Mouse (Mus musculus) limb, embryonic 11.5 days (tissue): ENCODE results near the gene Clec4e. TPM values are rescaled to one million over a fixed set of nuclear protein-coding genes. Genes with fewer than 3 reads are reported as not detected.
"Not testable (repeated sequence)": the region's sequence is repeated elsewhere in the genome, so short reads cannot be mapped to it uniquely, and the experiment has no call there.

ENCODE experiments used
- ATAC-seq: fragments of 200-750 bp; cut with Nextera tagmentation; 2 replicates; pipeline ENCODE4 v1.8.0; 2017; ENCODE audit warnings: low read depth; ENCODE audit not compliant: insufficient number of reproducible peaks, low FRiP score, low TSS enrichment
- DNase-seq: peaks from one replicate; pipeline ENCODE4 v3.0.0-alpha.2; 2015; ENCODE audit warnings: low spot score
- H3K27ac ChIP-seq: fragments of 300-500 bp; sonication (generic); replicated peaks from 2 replicates; pipeline ENCODE4 v1.5.1; 2014; ENCODE audit warnings: low read depth, mild to moderate bottlenecking, low read length
- H3K27me3 ChIP-seq: fragments of 300-500 bp; sonication (generic); 2 replicates; pipeline ENCODE4 v1.6.1; 2014; ENCODE audit warnings: mild to moderate bottlenecking, low read length, mixed read lengths; ENCODE audit not compliant: control insufficient read depth, insufficient read depth
- H3K36me3 ChIP-seq: fragments of 300-500 bp; sonication (generic); 2 replicates; pipeline ENCODE4 v1.6.1; 2014; ENCODE audit warnings: mild to moderate bottlenecking, low read length, moderate library complexity, mixed read lengths; ENCODE audit not compliant: control insufficient read depth, insufficient read depth
- H3K4me1 ChIP-seq: fragments of 300-500 bp; sonication (generic); 2 replicates; pipeline ENCODE4 v1.6.1; 2014; ENCODE audit warnings: low read length, mixed read lengths; ENCODE audit not compliant: control insufficient read depth, insufficient read depth
- H3K4me2 ChIP-seq: fragments of 300-500 bp; sonication (generic); 2 replicates; pipeline ENCODE4 v1.6.1; 2014; ENCODE audit warnings: low read depth, mild to moderate bottlenecking, moderate library complexity; ENCODE audit not compliant: severe bottlenecking
- H3K4me3 ChIP-seq: fragments of 300-500 bp; sonication (generic); 2 replicates; pipeline ENCODE4 v1.5.1; 2014; ENCODE audit warnings: low read depth, low read length
- H3K9ac ChIP-seq: fragments of 300-500 bp; sonication (generic); 2 replicates; pipeline ENCODE4 v1.6.1; 2014; ENCODE audit warnings: mild to moderate bottlenecking, low read length
- H3K9me3 ChIP-seq: fragments of 300-500 bp; sonication (generic); 2 replicates; pipeline ENCODE4 v1.6.1; 2016; ENCODE audit warnings: low read length; ENCODE audit not compliant: control insufficient read depth
- WGBS: fragments of 180-500 bp; shearing (Covaris S2); extraction: QIAGEN DNeasy Blood & Tissue Kit; methylation state at CpG from one replicate; pipeline ENCODE4 v1.1.7; 2014; 5-methylcytosine and 5-hydroxymethylcytosine counted together
- polyA plus RNA-seq: library from polyadenylated mRNA; unstranded; fragments of >200 nt; fragmentation: Nextera tagmentation; extraction: Ambion mirVana; gene quantifications from 2 replicates; pipeline ENCODE4 v1.2.1, GENCODE M21; 2014

Clec4e gene
- polyA plus RNA-seq, 1 experiment from 2014 or later, result not detected

DNA sequence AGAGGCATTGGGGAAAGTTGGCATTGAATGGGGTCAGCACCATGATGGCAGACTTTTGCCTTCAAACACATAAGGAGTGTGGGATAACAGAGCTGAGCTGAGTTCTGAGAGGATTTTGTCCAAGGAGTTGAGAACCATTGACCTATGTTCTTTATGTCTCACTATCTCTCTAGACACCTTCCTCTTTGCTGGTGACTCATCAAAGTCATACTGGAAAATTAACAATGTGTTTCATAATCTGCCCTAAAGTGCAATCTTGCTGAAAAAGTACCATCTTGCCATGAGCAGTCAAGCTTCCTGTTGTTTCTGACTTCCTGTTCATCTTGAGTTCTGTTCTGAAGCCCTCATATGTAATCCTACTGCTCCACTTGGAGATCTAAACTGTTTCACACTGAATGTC, 36.9 kb downstream of the Clec4e start:
- Histone ChIP-seq H3K27me3 (no peaks in the 10 kb centered on the region), H3K4me1 (no peaks in the 10 kb centered on the region), H3K9ac (no peak overlapping the region), H3K4me3 (no peak overlapping the region), H3K4me2 (no peak overlapping the region), H3K36me3 (no peaks in the 10 kb centered on the region), H3K9me3 (no peaks in the 10 kb centered on the region), H3K27ac (no peak overlapping the region)
- no peak for ATAC-seq
- no peak for DNase-seq

DNA sequence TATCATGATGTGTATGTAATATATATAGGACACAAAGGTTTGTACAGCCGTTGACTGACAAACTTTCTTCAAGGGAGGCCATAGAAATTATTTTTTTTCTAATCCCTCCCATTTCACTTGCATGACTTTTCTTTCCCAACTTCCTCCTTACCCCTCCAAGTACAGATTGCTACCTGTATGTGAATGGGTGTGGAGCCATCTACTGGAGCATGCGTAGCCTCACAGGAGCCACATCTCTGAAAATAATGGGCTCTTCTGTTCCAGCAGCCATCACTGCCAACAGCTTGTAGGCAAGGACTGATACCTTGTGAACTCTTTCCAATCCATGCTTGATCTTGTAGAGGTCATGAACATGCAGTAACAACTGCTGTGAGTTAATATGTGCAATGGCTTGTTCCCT, 40.8 kb downstream of the Clec4e start:
- not testable (repeated sequence) for ATAC-seq, H3K9me3 ChIP-seq, H3K27ac ChIP-seq, DNase-seq, H3K4me1 ChIP-seq, H3K9ac ChIP-seq, H3K27me3 ChIP-seq, H3K4me3 ChIP-seq, H3K36me3 ChIP-seq, H3K4me2 ChIP-seq
- 92% methylated on average over 2 of the region's 2 CpGs for WGBS

DNA sequence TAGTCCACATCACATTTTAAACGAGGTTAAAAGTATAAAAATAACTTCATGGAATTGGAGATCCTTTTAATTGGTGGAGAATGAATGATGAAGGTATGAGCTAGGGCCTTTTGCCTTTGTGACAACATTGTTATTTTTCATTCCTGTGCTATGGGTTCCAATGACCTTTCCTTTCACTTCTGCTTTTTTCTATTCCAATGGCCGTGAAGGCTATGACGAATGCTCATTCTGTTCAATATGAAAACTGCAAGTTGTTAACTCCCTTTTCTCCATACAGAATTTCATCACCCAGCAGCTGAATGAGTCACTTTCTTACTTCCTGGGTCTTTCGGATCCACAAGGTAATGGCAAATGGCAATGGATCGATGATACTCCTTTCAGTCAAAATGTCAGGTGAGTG, 45.5 kb downstream of the Clec4e start:
- no peak overlapping the region for H3K9ac ChIP-seq
- no peak overlapping the region for H3K4me2 ChIP-seq
- 89% methylated on average over 5 of the region's 5 CpGs for WGBS
- no peak for DNase-seq
- H3K4me3 ChIP-seq, result no peak overlapping the region
- H3K27ac ChIP-seq, result no peak overlapping the region
- H3K9me3 ChIP-seq, result no peaks in the 10 kb centered on the region
- H3K27me3 ChIP-seq, result no peaks in the 10 kb centered on the region
- no peaks in the 10 kb centered on the region for H3K4me1 ChIP-seq
- H3K36me3 ChIP-seq, result no peaks in the 10 kb centered on the region
- no peak for ATAC-seq

DNA sequence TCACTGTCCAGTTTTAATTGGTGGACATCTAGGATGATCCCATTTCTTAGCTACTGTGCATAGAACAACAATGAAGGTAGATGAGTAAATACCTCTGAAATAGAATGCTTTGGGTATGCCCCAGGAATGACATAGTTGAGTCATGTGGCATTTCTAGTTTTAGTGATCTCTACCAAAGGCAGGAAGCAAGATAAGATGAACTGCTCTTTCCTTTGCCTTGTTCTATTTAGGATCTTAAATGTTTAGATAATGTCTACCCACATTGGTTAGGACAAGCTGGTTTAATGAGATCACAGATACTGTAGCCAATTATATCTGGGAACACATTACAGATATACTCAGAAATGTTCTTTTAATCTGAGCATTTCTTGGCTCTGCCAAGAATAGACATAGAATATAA, 52.1 kb downstream of the Clec4e start:
- H3K4me2 ChIP-seq, result no peak overlapping the region
- no peak overlapping the region for H3K9ac ChIP-seq
- H3K4me3 ChIP-seq, result no peak overlapping the region
- ATAC-seq, result no peak
- no peak for DNase-seq
- H3K36me3 ChIP-seq, result no peaks in the 10 kb centered on the region
- H3K9me3 ChIP-seq, result no peaks in the 10 kb centered on the region
- no peak overlapping the region for H3K27ac ChIP-seq
- H3K27me3 ChIP-seq, result no peaks in the 10 kb centered on the region
- H3K4me1 ChIP-seq, result no peaks in the 10 kb centered on the region

Other genes starting within 250 kb of the Clec4e start
- gene Clec4b1, start 239.9 kb downstream of the Clec4e start, polyA plus RNA-seq, result not detected in 2 replicates
- gene Clec4a2, start 183.4 kb downstream of the Clec4e start, polyA plus RNA-seq, result 0.53 and 1.4 TPM in 2 replicates
- not detected in 2 replicates for gene Clec4b2, start 117.0 kb downstream of the Clec4e start, polyA plus RNA-seq
- 0.17 and 0.28 TPM in 2 replicates for gene Clec4n, start 60.0 kb downstream of the Clec4e start, polyA plus RNA-seq
- 0.11 TPM in 1 of 2 replicates, not detected in the other for gene Clec4d, start 27.8 kb downstream of the Clec4e start, polyA plus RNA-seq
- gene Vmn2r19, start 18.5 kb upstream of the Clec4e start, polyA plus RNA-seq, result not detected in 2 replicates
- not detected in 2 replicates for gene Vmn2r20, start 128.2 kb upstream of the Clec4e start, polyA plus RNA-seq
- gene Vmn2r21, start 243.5 kb upstream of the Clec4e start, polyA plus RNA-seq, result not detected in 2 replicates